Mouse (Mus musculus): ENCODE data around the gene Utp11. TPM values are rescaled to one million over a fixed set of nuclear protein-coding genes. Genes with fewer than 3 reads are reported as not detected.
"Not testable (repeated sequence)": the region's sequence is repeated elsewhere in the genome, so short reads cannot be mapped to it uniquely, and the experiment has no call there.

Gene Utp11
- 10 to 100 TPM; 13.8 to 16.8 TPM for total RNA-seq (2021)

DNA sequence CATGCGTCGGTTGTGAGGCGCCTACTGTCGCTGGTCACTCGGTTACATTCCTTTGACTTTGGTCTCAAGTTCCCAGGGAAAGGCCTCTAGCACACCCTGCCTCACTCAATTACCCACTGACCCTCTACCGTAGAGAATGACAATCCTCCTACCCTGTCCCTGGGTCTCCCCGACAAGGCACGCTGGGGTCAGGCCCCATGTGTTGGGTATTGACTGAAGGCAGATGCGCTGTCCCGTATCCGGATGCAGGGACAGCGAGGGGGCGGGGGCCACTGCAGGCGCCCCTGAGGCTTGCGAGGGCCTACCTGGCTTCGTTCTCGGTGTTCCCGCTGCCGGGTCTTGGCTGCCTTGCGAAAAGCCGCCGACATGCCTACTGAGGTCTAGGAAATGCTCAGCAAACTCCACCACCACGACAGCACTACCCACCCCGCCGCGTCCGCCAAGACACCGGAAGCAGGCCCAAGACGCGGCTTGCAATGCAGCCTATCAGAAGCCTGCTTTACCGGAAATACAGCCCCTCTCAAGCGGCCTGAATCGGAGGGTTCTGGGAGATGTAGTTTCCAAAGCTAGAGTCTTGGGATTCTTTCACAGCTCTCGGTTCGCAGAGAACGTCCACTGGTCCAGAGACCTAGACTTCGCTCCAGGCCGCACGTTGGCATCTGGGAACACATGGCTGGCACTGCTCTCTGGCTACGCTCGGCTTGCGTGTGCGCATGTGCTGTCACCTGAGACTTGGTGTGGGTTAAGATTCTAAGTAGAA lies at the start of gene Utp11:
Utp11 (minus strand) TSS at position 466 of the 760 bp plus-strand sequence.
- intact Hi-C loops (cut with DNase I) = no loop called here
- peak; percentile 92 to 93 for DNase-seq

DNA sequence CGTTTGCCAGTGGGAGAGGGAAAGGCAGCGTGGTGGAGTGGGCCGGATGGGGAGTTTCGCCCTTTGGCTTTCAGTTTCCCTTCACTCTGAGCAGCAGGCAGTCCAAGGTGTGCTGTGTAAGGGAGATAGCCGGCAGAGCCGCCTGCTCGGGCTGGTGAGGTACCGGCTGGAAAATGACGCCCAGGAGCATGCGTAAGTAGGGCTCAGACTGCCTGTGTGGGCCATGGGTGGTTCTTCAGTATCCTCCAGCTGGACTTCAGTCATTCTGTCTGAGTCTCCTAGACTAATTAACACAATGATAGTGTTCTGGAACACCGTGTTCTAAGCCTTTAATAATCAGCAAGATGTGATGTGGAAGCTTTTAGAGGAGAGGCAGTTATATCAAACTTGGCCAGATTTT lies 49.4 kb upstream of the Utp11 start:
- intact Hi-C loops (cut with DNase I) = loop anchor here (5.0 kb wide), 1 partner anchor 194 kb away; the partner anchor contains the start of genes 9930104L06Rik and Cdca8
- no peak for DNase-seq

GRCm38 (mm10) chr4:124741376-124742343 lies 48.3 kb upstream of the Utp11 start, which contains the start of gene Inpp5b:
Gene Inpp5b (plus strand): TSS chr4:124741850.
- intact Hi-C loops (cut with DNase I) = loop anchor here (2.0 to 5.0 kb wide), 2 partner anchors 27 to 196 kb away; partner anchors contain the start of genes 9930104L06Rik, Cdca8 and Sf3a3
- peak; percentile 86 to 88 for DNase-seq

DNA sequence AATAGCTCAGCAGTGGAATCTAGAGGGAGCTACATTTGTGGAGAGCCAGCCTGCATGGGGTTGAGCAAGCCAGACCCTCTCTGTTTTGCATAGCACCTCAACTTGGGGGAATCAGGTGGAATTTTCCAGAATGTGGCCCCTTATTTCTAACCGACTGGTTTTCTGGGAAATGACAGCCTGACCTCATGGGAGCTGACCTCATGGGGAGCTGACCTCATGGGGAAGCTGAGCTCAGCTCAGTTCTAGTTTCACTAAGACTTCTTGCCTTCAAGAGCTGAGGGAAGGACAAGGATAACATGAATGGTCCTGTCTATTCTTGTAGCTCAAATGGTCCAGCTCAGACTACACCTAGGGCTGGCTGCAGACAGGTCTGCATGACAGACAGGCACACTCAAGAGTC lies 45.4 kb upstream of the Utp11 start:
- no peak for DNase-seq
- intact Hi-C loops (cut with DNase I) = no loop called here

- DNase-seq = no peak
- intact Hi-C loops (cut with DNase I) = no loop called here
Observed at GRCm38 (mm10) chr4:124738013-124738412, 44.6 kb upstream of the Utp11 start.

DNA sequence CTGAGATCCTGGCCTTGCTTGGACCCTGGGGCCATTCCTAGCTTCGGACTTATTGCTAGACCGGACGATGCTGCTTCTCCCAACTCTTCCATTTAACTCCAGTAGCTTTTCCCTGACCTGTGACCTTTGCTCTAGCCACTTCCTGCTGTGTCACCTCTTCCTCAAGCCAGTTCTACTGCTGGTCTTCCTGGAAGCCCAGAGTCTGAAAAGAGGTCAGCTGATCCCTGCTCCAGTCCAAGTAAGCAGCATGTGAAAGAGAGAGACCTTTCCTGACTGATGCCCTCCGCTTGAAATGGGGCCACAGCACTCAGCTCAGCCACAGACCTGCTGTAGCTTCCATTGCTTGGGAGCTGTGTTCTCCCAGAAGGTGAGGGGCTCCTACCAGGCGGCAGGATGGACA lies 44.1 kb upstream of the Utp11 start:
- intact Hi-C loops (cut with DNase I) = no loop called here

DNA sequence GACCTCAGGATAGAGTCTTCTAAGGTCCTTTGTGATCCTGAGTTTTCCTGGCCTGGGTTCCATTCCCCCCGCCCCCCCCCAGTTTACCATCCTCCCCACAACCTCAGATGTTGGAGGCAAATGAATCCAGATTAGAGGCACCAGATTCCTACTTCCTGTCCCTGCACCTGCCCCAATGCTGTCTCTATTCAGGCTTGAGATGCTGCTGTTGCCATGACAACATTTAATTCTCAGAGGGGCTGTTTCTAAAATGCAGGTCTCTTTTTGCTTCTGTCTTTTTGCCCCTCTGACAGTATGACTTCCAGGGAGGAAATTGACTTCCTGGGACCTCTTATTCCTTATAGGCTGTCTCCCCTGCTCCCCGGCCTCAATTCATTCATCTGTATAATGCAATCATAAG lies 43.6 kb upstream of the Utp11 start:
- no peak for DNase-seq
- intact Hi-C loops (cut with DNase I) = no loop called here

More for the DNA sequence above, 44.1 kb upstream of the Utp11 start:
- no peak for DNase-seq

DNA sequence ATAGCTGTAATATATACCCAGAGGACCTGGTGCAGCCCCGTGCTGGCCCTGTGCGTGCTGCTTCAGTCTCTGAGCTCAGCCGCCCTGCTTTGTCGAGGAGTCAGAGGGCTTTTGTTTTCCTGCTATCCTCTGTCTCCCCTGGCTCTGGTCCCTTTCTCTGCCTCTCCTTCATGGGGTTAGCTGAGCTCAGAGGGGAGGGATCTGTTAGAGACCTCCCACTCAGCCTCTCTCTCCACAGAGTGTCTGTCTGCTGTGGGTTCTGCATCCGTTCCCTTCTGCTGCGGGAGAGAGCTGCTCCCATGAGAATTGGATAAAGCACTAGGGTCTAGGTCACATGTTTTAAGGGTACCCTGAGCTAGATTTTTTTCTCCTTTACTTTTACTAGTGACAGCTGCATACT lies 32.7 kb upstream of the Utp11 start:
- intact Hi-C loops (cut with DNase I) = no loop called here
- DNase-seq = peak in 1 of 2 experiments; percentile 5

GRCm38 (mm10) chr4:124719101-124719500 lies 25.7 kb upstream of the Utp11 start:
- DNase-seq = no peak
- intact Hi-C loops (cut with DNase I) = no loop called here

DNA sequence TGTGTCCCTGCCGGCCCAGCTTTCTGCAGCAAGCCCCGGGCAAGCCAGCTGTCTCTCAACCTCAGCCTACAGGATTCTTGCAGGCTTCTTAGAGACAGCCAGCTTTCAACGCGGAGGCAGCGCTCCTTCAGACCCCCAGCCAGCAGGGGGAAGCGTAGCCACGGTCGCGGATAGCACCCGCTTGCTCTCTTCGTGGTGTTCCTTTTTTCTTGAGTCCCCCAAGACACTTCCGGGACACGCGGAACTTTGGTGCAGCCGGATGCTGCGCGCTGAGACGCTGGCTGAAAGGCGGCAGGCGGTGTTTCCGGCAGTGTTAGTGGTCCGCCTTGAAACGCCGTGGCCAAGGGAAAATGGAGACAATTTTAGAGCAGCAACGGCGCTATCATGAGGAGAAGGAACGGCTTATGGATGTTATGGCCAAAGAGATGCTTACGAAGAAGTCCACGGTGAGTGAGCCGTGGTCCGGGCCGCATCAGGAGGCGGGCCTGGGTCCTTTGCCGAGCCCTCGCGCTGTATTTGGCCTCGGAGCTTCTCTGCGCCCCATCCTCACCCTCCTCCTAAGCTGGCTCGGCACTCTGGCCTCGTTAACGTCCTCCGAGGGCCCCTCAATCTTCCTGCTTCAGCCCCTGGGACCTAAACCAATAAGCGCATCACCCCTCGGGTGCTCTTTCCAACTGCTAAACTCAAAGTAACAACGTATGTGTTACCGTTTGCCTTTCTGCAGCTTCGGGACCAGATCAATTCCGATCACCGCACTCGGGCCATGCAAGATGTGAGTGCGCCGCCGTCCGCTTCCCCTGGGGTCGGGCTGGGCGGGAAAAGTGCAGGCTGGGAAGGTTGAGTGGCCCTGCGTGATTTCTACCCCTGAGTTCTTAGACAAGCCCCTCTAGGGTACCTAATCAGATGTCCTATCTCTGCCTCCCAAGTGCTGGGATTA lies 21.4 kb upstream of the Utp11 start, which contains the start of gene Sf3a3:
Sf3a3 (plus strand) TSS at position 232 of the 937 bp plus-strand sequence.
- peak; percentile 97 to 98 for DNase-seq
- intact Hi-C loops (cut with DNase I) = loop anchor here (1.0 to 5.0 kb wide), 4 partner anchors 26 to 132 kb away; partner anchors contain the start of genes Inpp5b and Mtf1

DNA sequence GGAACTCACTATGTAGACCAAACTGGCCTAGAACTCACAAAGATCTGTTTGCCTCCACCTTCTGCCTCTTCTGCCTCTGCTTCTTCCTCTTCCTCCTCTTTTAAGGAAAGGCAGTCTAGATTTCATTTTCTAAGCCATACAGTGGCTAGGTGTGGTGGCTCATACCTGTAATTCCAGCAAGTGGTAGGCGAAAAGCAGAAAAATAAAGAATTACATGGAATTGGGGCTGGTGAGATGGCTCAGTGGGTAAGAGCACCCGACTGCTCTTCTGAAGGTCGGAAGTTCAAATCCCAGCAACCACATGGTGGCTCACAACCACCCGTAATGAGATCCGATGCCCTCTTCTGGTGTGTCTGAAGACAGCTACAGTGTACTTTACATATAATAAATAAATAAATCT lies 20.4 kb upstream of the Utp11 start:
- DNase-seq = not testable (repeated sequence)
- intact Hi-C loops (cut with DNase I) = loop anchor here (1.0 to 5.0 kb wide), 4 partner anchors 27 to 133 kb away; partner anchors contain the start of genes Inpp5b and Mtf1

DNA sequence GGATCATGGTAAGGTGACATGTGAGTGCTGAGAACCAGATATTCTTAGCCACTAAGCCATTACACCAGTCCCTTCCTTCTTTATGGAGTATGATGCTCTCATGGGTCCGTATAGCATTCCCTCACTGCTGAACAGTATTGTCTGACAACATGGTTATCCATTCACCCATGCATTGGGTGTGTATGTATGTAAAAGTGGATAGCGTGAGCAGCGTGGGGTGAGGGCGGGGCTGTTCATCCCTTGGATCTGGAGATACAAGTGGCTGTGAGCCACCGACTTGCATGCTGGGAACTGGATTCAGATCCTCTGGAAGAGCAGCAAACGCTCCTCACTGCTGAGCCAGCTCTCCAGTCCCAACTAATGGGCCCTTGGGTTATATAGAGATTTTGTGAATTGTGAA lies 19.2 kb upstream of the Utp11 start:
- intact Hi-C loops (cut with DNase I) = loop anchor here (5.0 kb wide), 1 partner anchor 135 kb away; no protein-coding TSS in a partner anchor

GRCm38 (mm10) chr4:124710776-124711291 lies 17.4 kb upstream of the Utp11 start:
- intact Hi-C loops (cut with DNase I) = loop anchor here (1.0 to 5.0 kb wide), 2 partner anchors 29 to 136 kb away; no protein-coding TSS in a partner anchor
- peak; percentile 72 to 74 for DNase-seq

More for the DNA sequence above, 19.2 kb upstream of the Utp11 start:
- no peak for DNase-seq

DNA sequence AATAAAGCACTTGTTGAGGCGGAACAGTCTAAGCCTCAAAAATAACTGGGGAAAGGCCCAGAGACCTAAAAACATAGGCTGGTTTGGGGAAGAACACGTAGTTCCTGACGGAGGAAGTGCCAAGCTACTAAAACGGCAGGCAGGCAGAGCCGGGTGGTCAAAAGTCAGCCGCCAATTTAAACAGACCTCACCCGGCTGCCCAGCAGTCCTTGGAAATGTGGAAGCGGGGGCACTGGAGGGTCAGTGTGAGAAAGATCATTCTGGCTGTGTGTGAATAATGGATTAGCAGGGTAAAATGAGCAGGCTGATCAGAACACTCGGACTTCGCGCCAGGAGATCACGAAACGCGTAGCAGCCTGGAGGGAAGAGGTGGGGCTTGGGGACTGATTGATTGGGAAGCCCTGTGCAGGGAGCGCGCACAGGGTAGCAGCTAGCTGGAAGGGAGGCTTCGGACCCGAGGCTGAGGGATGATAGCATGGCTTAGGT lies 16.6 kb upstream of the Utp11 start:
- intact Hi-C loops (cut with DNase I) = loop anchor here (1.0 to 5.0 kb wide), 2 partner anchors 28 to 137 kb away; no protein-coding TSS in a partner anchor
- DNase-seq = peak; percentile 59 to 63

DNA sequence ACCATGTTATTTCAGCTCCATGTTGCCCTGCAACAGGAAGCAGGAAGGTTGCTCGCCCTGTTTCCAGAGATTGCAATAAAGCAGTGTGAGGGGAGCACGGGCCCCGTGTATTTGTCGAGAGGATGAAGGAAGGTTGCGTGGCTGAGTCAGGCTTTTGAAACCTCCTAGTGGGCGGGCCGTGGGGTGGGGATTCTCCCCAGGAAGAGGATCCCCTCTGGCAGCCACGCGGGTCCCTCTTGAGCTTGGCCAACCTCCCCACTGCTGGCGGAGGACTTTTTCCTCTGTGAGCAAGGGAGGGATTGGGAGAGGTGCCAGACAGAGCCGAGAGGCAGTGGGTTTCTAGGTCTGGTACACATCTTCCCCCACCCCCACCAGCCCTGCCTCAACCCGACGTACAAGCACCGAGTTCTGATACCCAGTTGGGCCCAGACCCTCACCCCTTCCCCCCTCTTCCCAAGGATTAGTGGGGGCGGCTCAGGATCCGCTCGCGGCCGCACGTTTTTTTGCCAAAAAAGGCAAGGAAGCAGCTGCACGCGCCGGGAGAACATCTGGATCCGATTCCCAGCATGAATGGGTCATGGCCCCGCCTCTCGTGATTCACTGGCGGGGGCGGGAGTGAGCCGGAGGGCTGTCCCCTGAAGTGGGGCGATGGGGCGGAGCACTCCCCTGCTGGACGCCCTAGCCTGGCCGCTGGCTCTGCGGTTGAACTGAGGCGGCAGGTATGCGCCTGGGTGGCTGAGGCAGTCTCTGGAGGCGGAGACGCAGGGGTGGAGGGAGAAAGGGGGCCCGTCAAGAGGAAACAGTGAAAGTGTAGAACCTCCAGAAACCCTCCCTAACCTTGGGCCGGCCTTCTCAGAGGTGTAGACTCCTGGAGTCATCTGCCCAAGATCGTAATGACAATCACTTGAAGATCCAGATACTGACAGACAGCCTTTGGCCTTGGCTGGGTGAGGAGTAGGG lies 15.4 kb upstream of the Utp11 start:
- peak; percentile 94 for DNase-seq
- intact Hi-C loops (cut with DNase I) = no loop called here

GRCm38 (mm10) chr4:124708200-124708517 lies 14.8 kb upstream of the Utp11 start:
- intact Hi-C loops (cut with DNase I); DNase-seq: not testable (repeated sequence)

GRCm38 (mm10) chr4:124707381-124708199 lies 14.2 kb upstream of the Utp11 start:
- intact Hi-C loops (cut with DNase I) = not testable (repeated sequence)
- peak in 1 of 2 experiments; percentile 4 for DNase-seq
